Mouse (Mus musculus) liver, postnatal 0 days (tissue): ENCODE data around the gene Trpm8. TPM values are rescaled to one million over a fixed set of nuclear protein-coding genes. Genes with fewer than 3 reads are reported as not detected.

Experiments
- ATAC-seq: fragments of 200-750 bp; cut with Nextera tagmentation; 2 replicates; pipeline ENCODE4 v1.8.0; 2017; ENCODE audit warnings: mild to moderate bottlenecking, moderate library complexity
- DNase-seq: peaks from one replicate; pipeline ENCODE4 v3.0.0-alpha.2; 2016
- H3K27ac ChIP-seq: fragments of 300-500 bp; sonication (generic); 2 replicates; pipeline ENCODE4 v1.5.1; 2014; ENCODE audit warnings: antibody characterized with exemption, moderate library complexity, mild to moderate bottlenecking, low read depth
- H3K27me3 ChIP-seq: fragments of 300-500 bp; sonication (generic); 2 replicates; pipeline ENCODE4 v1.6.1; 2014; ENCODE audit warnings: low read length, control low read depth, mixed read lengths; ENCODE audit not compliant: insufficient read depth
- H3K36me3 ChIP-seq: fragments of 300-500 bp; sonication (generic); replicated peaks from 2 replicates; pipeline ENCODE4 v1.6.1; 2014; ENCODE audit warnings: mild to moderate bottlenecking, control low read depth, low read length, moderate library complexity, mixed read lengths; ENCODE audit not compliant: insufficient read depth
- H3K4me1 ChIP-seq: fragments of 300-500 bp; sonication (generic); 2 replicates; pipeline ENCODE4 v1.6.1; 2014; ENCODE audit warnings: antibody characterized with exemption, mild to moderate bottlenecking, control low read depth; ENCODE audit not compliant: insufficient read depth
- H3K4me2 ChIP-seq: fragments of 300-500 bp; sonication (generic); 2 replicates; pipeline ENCODE4 v1.6.1; 2014; ENCODE audit warnings: low read depth, mild to moderate bottlenecking, low read length, moderate library complexity, mixed read lengths
- H3K4me3 ChIP-seq: fragments of 300-500 bp; sonication (generic); 2 replicates; pipeline ENCODE4 v1.5.1; 2014; ENCODE audit warnings: low read depth, low read length
- H3K9ac ChIP-seq: fragments of 300-500 bp; sonication (generic); replicated peaks from 2 replicates; pipeline ENCODE4 v1.6.1; 2014; ENCODE audit warnings: mild to moderate bottlenecking, moderate library complexity
- H3K9me3 ChIP-seq: fragments of 300-500 bp; sonication (generic); 2 replicates; pipeline ENCODE4 v1.6.1; 2016; ENCODE audit warnings: mild to moderate bottlenecking, control low read depth, low read length, mixed read lengths
- CTCF ChIP-seq: sonication (generic); IDR thresholded peaks from 2 replicates; pipeline ENCODE4 v1.5.1; 2016; ENCODE audit warnings: antibody characterized with exemption, low read depth
- EP300 ChIP-seq: IDR thresholded peaks from 2 replicates; pipeline ENCODE4 v1.6.1; 2016; ENCODE audit warnings: antibody characterized with exemption, low read depth, mild to moderate bottlenecking
- WGBS: fragments of 180-500 bp; shearing (Covaris S2); extraction: QIAGEN DNeasy Blood & Tissue Kit; methylation state at CpG from one replicate; pipeline ENCODE4 v1.1.7; 2014; ENCODE audit not compliant: insufficient replicate concordance; 5-methylcytosine and 5-hydroxymethylcytosine counted together
- polyA plus RNA-seq: library from polyadenylated mRNA; unstranded; fragments of >200 nt; fragmentation: Nextera tagmentation; extraction: Ambion mirVana; gene quantifications from 2 replicates; pipeline ENCODE4 v1.2.1, GENCODE M21; 2015

Trpm8 gene
- polyA plus RNA-seq, 1 experiment from 2014 or later: not detected

- Histone ChIP-seq H3K36me3 (peaks cover 16% of the 10 kb centered on the region), H3K4me2 (no peak overlapping the region), H3K9me3 (no peaks in the 10 kb centered on the region), H3K27ac (no peak overlapping the region), H3K27me3 (no peaks in the 10 kb centered on the region), H3K4me1 (peaks cover 65% of the 10 kb centered on the region), H3K4me3 (no peak overlapping the region), H3K9ac (no peak overlapping the region)
- no peak for ATAC-seq
- DNase-seq: no peak
- 75% methylated on average over 6 of the region's 6 CpGs for WGBS
- TF ChIP-seq EP300: no peak
- no peak for TF ChIP-seq CTCF
Measured at GRCm38 (mm10) chr1:88257681-88258080, 19.8 kb upstream of the Trpm8 start.

DNA sequence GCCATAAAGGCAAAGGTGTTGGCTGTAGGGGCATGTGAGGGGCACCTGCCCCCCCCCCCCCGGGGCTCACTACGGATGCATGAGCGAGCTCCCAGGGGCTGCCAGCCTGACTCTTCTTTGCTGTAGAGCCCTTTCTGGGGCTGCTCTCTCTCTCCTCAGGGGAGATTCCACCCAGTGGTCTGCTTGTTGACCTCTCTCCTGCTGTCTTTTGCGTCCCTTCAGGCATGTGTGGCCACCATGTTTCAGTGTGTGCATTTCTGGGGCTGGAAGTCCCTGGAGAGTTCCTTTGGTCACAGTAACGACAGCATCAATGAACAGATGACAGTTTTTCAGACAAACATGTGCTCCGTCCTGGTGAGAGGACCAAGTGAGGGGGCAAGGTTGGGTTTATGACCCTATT, 19.1 kb upstream of the Trpm8 start:
- no peak overlapping the region for H3K27ac ChIP-seq
- TF ChIP-seq CTCF: no peak
- no peak for TF ChIP-seq EP300
- no peak for ATAC-seq
- no peak overlapping the region for H3K4me2 ChIP-seq
- WGBS: 60% methylated on average over 6 of the region's 6 CpGs
- H3K4me1 ChIP-seq: peaks cover 60% of the 10 kb centered on the region
- peaks cover 23% of the 10 kb centered on the region for H3K36me3 ChIP-seq
- H3K27me3 ChIP-seq: no peaks in the 10 kb centered on the region
- H3K9me3 ChIP-seq: no peaks in the 10 kb centered on the region
- DNase-seq: no peak
- H3K4me3 ChIP-seq: no peak overlapping the region
- no peak overlapping the region for H3K9ac ChIP-seq

GRCm38 (mm10) chr1:88258881-88259642, 18.4 kb upstream of the Trpm8 start:
- ATAC-seq: no peak
- Histone ChIP-seq H3K4me3 (no peak overlapping the region), H3K4me2 (no peak overlapping the region), H3K27ac (peak overlapping the region; percentile 53), H3K9ac (0 out of 2 replicates have a peak overlapping the region, but pooled peaks have one; percentile 1), H3K27me3 (no peaks in the 10 kb centered on the region), H3K36me3 (peaks cover 30% of the 10 kb centered on the region), H3K4me1 (peaks cover 54% of the 10 kb centered on the region), H3K9me3 (no peaks in the 10 kb centered on the region)
- WGBS: 60% methylated on average over 8 of the region's 8 CpGs
- TF ChIP-seq EP300: no peak
- TF ChIP-seq CTCF: no peak
- DNase-seq: no peak

DNA sequence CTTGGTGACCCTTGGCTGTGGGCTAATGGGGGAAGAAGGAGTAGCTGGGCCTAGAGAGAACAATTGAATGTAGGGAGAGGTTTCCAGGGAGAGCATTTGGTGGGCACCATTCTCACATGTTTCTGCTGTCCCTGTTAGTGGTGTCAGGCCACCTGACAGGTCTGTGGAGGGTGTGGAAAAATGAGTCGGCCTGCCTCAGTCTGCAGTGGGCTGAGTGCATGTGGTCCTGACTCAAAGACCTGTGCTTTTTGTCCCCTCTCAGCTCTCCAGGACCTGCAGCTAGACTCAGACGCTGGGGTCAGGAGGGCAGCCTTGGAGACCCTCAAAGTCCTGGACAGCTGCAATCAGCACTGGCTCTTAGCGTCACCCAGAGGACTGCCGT, 17.8 kb upstream of the Trpm8 start:
- DNase-seq (no peak), ATAC-seq (peak; percentile 4)
- TF ChIP-seq EP300 (no peak), CTCF (no peak)
- Histone ChIP-seq H3K9me3 (no peaks in the 10 kb centered on the region), H3K36me3 (peaks cover 36% of the 10 kb centered on the region), H3K27me3 (no peaks in the 10 kb centered on the region), H3K9ac (0 out of 2 replicates have a peak overlapping the region, but pooled peaks have one; percentile 1), H3K4me1 (peaks cover 54% of the 10 kb centered on the region), H3K4me3 (no peak overlapping the region), H3K27ac (peak overlapping the region; percentile 53), H3K4me2 (no peak overlapping the region)
- WGBS: 70% methylated on average over 4 of the region's 4 CpGs

DNA sequence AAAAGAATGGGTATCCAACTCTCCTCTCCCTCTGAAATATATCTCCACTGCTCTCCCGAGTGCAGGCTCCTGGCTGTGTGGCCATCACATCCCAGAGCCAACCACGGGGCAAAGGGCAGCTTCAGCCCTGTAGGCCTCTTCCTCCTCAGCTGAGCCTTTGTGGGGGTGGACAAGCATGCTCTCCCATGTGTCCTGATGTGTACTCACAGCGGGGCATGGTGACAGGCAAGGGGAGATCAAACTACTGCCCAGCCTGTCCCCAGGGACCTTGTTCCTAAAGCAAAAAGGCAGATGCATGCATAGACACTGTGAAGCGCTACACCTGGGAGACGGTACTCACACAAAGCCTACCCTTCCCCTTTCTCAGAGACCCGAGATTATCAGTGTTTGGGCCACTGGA, 17.3 kb upstream of the Trpm8 start:
- Histone ChIP-seq H3K27ac (peak overlapping the region; percentile 53), H3K9me3 (no peaks in the 10 kb centered on the region), H3K4me3 (no peak overlapping the region), H3K36me3 (peaks cover 41% of the 10 kb centered on the region), H3K4me2 (peak overlapping the region; percentile 1; the same call in 1 of the 2 replicates), H3K4me1 (peaks cover 54% of the 10 kb centered on the region), H3K9ac (0 out of 2 replicates have a peak overlapping the region, but pooled peaks have one; percentile 1), H3K27me3 (no peaks in the 10 kb centered on the region)
- no peak for TF ChIP-seq CTCF
- TF ChIP-seq EP300: no peak
- DNase-seq (peak; percentile 94), ATAC-seq (peak; percentile 83)
- WGBS: 50% methylated on average over 6 of the region's 6 CpGs

- ATAC-seq (peak; percentile 32), DNase-seq (peak; percentile 69)
- H3K4me2 ChIP-seq: 0 out of 2 replicates have a peak overlapping the region, but pooled peaks have one; percentile 1
- peaks cover 47% of the 10 kb centered on the region for H3K36me3 ChIP-seq
- peak overlapping the region; percentile 53 for H3K27ac ChIP-seq
- TF ChIP-seq EP300 (no peak), CTCF (no peak)
- no peak overlapping the region for H3K9ac ChIP-seq
- H3K4me1 ChIP-seq: peaks cover 54% of the 10 kb centered on the region
- WGBS: 64% methylated on average over 10 of the region's 10 CpGs
- no peak overlapping the region for H3K4me3 ChIP-seq
- H3K9me3 ChIP-seq: no peaks in the 10 kb centered on the region
- H3K27me3 ChIP-seq: no peaks in the 10 kb centered on the region
Measured at GRCm38 (mm10) chr1:88260604-88261377, 16.7 kb upstream of the Trpm8 start.
